Mouse (Mus musculus): ENCODE measurements around the gene Cyyr1.
"Not testable (repeated sequence)": the region's sequence is repeated elsewhere in the genome, so short reads cannot be mapped to it uniquely, and the experiment has no call there.

Cyyr1 gene

GRCm38 (mm10) chr16:85553297-85553696 is at the start of gene Cyyr1:
Cyyr1 (minus strand) TSS chr16:85553397.
- CTCF ChIA-PET, POLR2A ChIA-PET: not testable (repeated sequence)

GRCm38 (mm10) chr16:85588844-85589243 is 35.6 kb upstream of the Cyyr1 start:
- ChIA-PET POLR2A (no interaction called here), CTCF (no interaction called here)

GRCm38 (mm10) chr16:85587573-85588226 is 34.5 kb upstream of the Cyyr1 start:
- CTCF ChIA-PET = interaction anchor here in 1 of 4 experiments (0.5 kb wide), 1 partner anchor 10 kb away, joined by 3 read pairs; no protein-coding TSS in a partner anchor
- POLR2A ChIA-PET = no interaction called here

GRCm38 (mm10) chr16:85566474-85566873 is 13.3 kb upstream of the Cyyr1 start:
- POLR2A ChIA-PET = no interaction called here
- CTCF ChIA-PET = no interaction called here

GRCm38 (mm10) chr16:85553838-85554237 is 641 bp upstream of the Cyyr1 start:
- ChIA-PET POLR2A (no interaction called here), CTCF (no interaction called here)

GRCm38 (mm10) chr16:85551976-85552375 is 1.2 kb downstream of the Cyyr1 start:
- ChIA-PET CTCF (interaction anchor here in 1 of 4 experiments (0.7 kb wide), 1 partner anchor 251 kb away, joined by 4 read pairs; no protein-coding TSS in a partner anchor), POLR2A (interaction anchor here in 1 of 4 experiments (0.6 kb wide), 1 partner anchor 450 kb away, joined by 6 read pairs; no protein-coding TSS in a partner anchor)

- ChIA-PET CTCF (interaction anchor here in 1 of 4 experiments (0.6 kb wide), 1 partner anchor 54 kb away, joined by 9 read pairs; no protein-coding TSS in a partner anchor), POLR2A (interaction anchor here in 1 of 4 experiments (0.5 kb wide), 1 partner anchor 11 kb away, joined by 3 read pairs; no protein-coding TSS in a partner anchor)
Observed at GRCm38 (mm10) chr16:85549971-85550567, 3.1 kb downstream of the Cyyr1 start.

- ChIA-PET POLR2A (no interaction called here), CTCF (no interaction called here)
Observed at GRCm38 (mm10) chr16:85546519-85546918, 6.7 kb downstream of the Cyyr1 start.

- CTCF ChIA-PET = no interaction called here
- POLR2A ChIA-PET = no interaction called here
Observed at GRCm38 (mm10) chr16:85541676-85542273, 11.4 kb downstream of the Cyyr1 start.

- POLR2A ChIA-PET = no interaction called here
- CTCF ChIA-PET = no interaction called here
Observed at GRCm38 (mm10) chr16:85541023-85541422, 12.2 kb downstream of the Cyyr1 start.

GRCm38 (mm10) chr16:85538367-85538766 is 14.8 kb downstream of the Cyyr1 start:
- ChIA-PET POLR2A (no interaction called here), CTCF (interaction anchor here in 1 of 4 experiments (0.6 kb wide), 1 partner anchor 175 kb away, joined by 3 read pairs; no protein-coding TSS in a partner anchor)

GRCm38 (mm10) chr16:85536075-85536474 is 17.1 kb downstream of the Cyyr1 start:
- POLR2A ChIA-PET = interaction anchor here in 1 of 4 experiments (0.5 kb wide), 1 partner anchor 735 kb away, joined by 4 read pairs; no protein-coding TSS in a partner anchor
- CTCF ChIA-PET = interaction anchor here in 1 of 4 experiments (0.5 kb wide), 1 partner anchor 445 kb away, joined by 3 read pairs; no protein-coding TSS in a partner anchor

GRCm38 (mm10) chr16:85527743-85528620 is 25.2 kb downstream of the Cyyr1 start:
- ChIA-PET CTCF (interaction anchor here in 2 of 4 experiments (1.1 to 1.5 kb wide), 3 partner anchors 40 to 354 kb away, joined by 3 to 7 read pairs (median 4); partner anchors contain the start of gene App (in 1 of the 2)), POLR2A (no interaction called here)

GRCm38 (mm10) chr16:85524589-85524988 is 28.6 kb downstream of the Cyyr1 start:
- ChIA-PET CTCF (no interaction called here), POLR2A (no interaction called here)

- ChIA-PET CTCF (interaction anchor here in 1 of 4 experiments (0.5 kb wide), 1 partner anchor 895 kb away, joined by 3 read pairs; no protein-coding TSS in a partner anchor), POLR2A (no interaction called here)
Observed at GRCm38 (mm10) chr16:85507264-85507663, 45.9 kb downstream of the Cyyr1 start.

- ChIA-PET POLR2A (no interaction called here), CTCF (no interaction called here)
Observed at GRCm38 (mm10) chr16:85505108-85505507, 48.1 kb downstream of the Cyyr1 start.

- ChIA-PET CTCF (interaction anchor here in 1 of 4 experiments (0.7 kb wide), 1 partner anchor 1590 kb away, joined by 3 read pairs; no protein-coding TSS in a partner anchor), POLR2A (no interaction called here)
Observed at GRCm38 (mm10) chr16:85503416-85503815, 49.8 kb downstream of the Cyyr1 start.

GRCm38 (mm10) chr16:85495837-85496236 is 57.4 kb downstream of the Cyyr1 start:
- POLR2A ChIA-PET = no interaction called here
- CTCF ChIA-PET = no interaction called here

GRCm38 (mm10) chr16:85488105-85488607 is 65.0 kb downstream of the Cyyr1 start:
- ChIA-PET POLR2A (no interaction called here), CTCF (interaction anchor here (0.6 to 1.4 kb wide), 4 partner anchors 9 to 582 kb away, joined by 3 to 4 read pairs (median 3); no protein-coding TSS in a partner anchor)
